Mouse (Mus musculus) erythroblast, embryonic 14.5 days (primary cell): ENCODE data around the gene Sdhaf3.

Source experiments
- GATA1 ChIP-seq: IDR thresholded peaks from 2 replicates; pipeline ENCODE4 v1.6.1; 2012; ENCODE audit warnings: low read length, inconsistent platforms, mixed read lengths
- TAL1 ChIP-seq: IDR thresholded peaks from 3 replicates; pipeline ENCODE4 v1.6.1; 2012; ENCODE audit warnings: low read length, inconsistent platforms, mixed read lengths

GRCm38 (mm10) chr6:6909586-6909985 lies 46.2 kb upstream of the Sdhaf3 start:
- TF ChIP-seq TAL1: no peak
- no peak for TF ChIP-seq GATA1
